Mouse (Mus musculus): ENCODE measurements around the gene Sik1. TPM values are rescaled to one million over a fixed set of nuclear protein-coding genes. Genes with fewer than 3 reads are reported as not detected.

Gene Sik1
- polyA plus RNA-seq, 2 experiments from 2014 or later, result 3.2 to 4.1 TPM

- no peak for ATAC-seq
Observed at GRCm38 (mm10) chr17:31806025-31806424, 49.6 kb downstream of the Sik1 start.

DNA sequence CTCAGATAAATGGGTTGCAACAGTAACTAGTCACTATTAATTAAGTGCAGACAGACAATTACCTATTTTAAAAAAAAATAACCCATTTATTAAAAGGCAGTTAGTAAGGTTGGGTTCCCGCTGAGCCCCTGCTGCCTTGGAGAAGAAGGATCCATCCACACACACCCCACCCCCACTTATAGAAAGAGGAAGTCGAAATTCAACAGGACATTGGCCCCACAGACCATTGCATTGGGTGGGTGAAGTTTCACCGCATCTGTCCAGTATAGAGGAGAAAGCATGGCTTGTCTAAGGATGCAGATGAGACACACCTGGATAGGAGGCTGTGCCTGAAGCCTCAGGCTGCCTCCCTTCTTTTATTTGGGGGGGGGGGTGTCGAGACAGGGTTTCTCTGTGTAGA, 50.0 kb downstream of the Sik1 start:
- no peak for ATAC-seq

DNA sequence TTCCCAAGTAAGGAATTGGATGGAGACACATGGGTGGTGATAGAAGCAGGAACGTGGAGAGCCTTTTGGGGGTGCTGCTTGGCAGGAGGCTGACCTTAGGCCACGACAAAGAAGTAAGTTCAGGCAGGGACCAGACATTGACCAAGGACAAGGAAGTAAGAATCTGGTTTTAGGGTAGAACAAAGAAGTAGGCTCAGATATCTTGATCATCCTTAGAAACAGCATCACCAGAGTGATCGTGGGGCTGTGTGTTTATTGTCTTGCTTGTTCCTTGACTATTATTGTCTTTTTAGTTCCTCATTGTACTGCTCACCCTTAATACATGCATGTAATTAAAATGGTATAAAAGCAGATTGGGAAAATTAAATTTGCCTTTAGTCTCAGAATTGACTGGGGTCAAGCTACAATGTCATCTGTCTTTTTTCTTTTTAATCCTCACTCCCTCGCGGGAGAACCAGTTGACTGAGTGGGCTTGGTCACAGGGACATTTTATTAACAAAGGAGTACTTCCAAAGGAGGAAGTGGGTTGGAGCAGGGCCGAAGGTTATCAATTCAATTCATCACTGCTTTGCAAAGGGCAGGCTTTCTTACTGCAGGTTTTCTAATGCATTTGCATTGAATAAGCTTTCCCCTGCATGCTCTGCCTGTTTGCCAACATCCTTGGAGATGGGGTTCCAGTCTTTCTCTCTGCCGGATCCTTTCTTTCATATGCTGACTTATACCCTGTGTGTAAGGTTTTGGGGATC, 53.2 kb downstream of the Sik1 start:
- ATAC-seq, result no peak

- ATAC-seq, result no peak
Observed at GRCm38 (mm10) chr17:31800852-31801363, 54.7 kb downstream of the Sik1 start.

DNA sequence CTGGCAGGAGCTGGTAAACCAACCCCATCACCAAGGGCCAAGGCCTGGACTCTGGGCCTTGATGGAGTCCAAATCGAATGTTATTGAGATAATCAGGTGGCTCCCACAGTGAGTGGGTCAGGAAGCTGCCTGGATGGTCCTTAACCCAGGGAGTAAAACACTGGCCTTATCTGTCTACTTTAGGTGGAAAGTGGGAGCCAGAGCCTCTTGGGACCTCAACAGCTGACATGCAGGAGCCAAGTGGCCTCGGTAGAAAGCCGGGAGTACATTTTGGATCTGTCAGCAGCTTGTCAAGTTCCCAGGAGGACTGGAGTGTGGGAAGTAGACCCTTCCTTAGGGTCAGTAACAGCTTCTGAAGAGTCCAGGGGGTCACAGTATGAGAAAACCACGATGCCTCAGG, 59.7 kb downstream of the Sik1 start:
- no peak for ATAC-seq

Other genes starting within 250 kb of the Sik1 start
- gene Cbs, start 218.6 kb downstream of the Sik1 start, polyA plus RNA-seq (2017; shearing (Covaris generic)), result under 1 TPM in 1 of 2 experiments, not detected in 1; 0.05 TPM
- gene U2af1, start 196.9 kb downstream of the Sik1 start, polyA plus RNA-seq (2017; shearing (Covaris generic)), result 10 to 100 TPM; 60.6 to 77.9 TPM
- gene Cryaa, start 178.0 kb downstream of the Sik1 start, polyA plus RNA-seq (2017; shearing (Covaris generic)), result not detected
- 10 to 100 TPM; 56.3 to 76.7 TPM for gene Rrp1b, start 180.3 kb upstream of the Sik1 start, polyA plus RNA-seq (2017; shearing (Covaris generic))
- gene Hsf2bp, start 180.5 kb upstream of the Sik1 start, polyA plus RNA-seq (2017; shearing (Covaris generic)), result 1 to 10 TPM; 1.1 to 2.0 TPM

All from activated CD4-positive, CD25-positive, alpha-beta regulatory T cell, adult 4 months (primary cell).